Mouse (Mus musculus) cortical plate, adult 2 months (tissue): Measurements from ENCODE around the gene Dctn3.
"Not testable (repeated sequence)": the region's sequence is repeated elsewhere in the genome, so short reads cannot be mapped to it uniquely, and the experiment has no call there.

Experiments used
- CTCF ChIP-seq: fragments of 200-500 bp; IDR thresholded peaks from 2 replicates; pipeline ENCODE4 v1.5.1; 2011; ENCODE audit warnings: mild to moderate bottlenecking, control low read depth, low read length; ENCODE audit not compliant: insufficient read depth; ENCODE audit errors: extremely low read depth
- POLR2A ChIP-seq: fragments of 200-500 bp; IDR thresholded peaks from 2 replicates; pipeline ENCODE4 v1.6.1; 2011; ENCODE audit warnings: mild to moderate bottlenecking, low read length, control low read depth; ENCODE audit not compliant: insufficient read depth; ENCODE audit errors: extremely low read depth

- TF ChIP-seq CTCF, POLR2A: not testable (repeated sequence)
Observed at GRCm38 (mm10) chr4:41684131-41684930, 38.6 kb downstream of the Dctn3 start.
